In the genomic region with DNA sequence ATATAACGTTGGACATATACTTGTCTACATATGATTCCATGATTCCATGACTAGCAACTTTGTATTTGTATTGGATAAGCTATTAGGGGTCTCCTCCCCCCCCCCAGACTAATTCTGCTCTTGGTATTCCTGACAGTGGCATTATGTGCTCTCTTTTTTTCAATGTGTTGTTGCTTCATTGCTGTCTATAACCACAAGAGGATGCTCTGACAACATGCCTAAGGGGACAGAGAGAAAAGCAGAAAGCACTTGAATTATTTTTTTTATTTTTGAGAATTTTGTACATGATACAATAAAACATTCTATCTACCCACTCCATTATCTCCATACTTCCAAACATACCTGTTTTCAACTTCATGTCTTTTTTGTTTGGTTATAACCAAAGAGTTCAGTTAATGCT, we compare ENCODE assay signal across 27 mouse cellular contexts. TPM values are rescaled to one million over a fixed set of nuclear protein-coding genes. Genes with fewer than 3 reads are reported as not detected.
DNase-seq lines count a peak whose midpoint lies in the region; ATAC-seq and TF ChIP-seq lines count a peak whose summit lies in the region.
"Had no signal": no experiment of that assay in that cellular context is flagged by ENCODE, and none has a peak within 500 bp of the region (broad histone marks: within the 10 kb centered on the region; RNA-seq: fewer than 3 reads in every experiment).

No protein-coding gene starts in this region.

- no peak for ATAC-seq in intestine, postnatal 0 days
- ATAC-seq in intestine, embryonic 16.5 days = no peak
- ATAC-seq: forebrain, embryonic 13.5 days; forebrain, embryonic 16.5 days; Patski had no signal

- peak; percentile 34 for TF ChIP-seq RAD21 in CH12.LX (IDR thresholded peaks at IDR 0.05; ENCODE audit: low read depth, low read length)

- no peaks in the 10 kb centered on the region for H3K27me3 ChIP-seq in intestine, postnatal 0 days (replicated peaks; ENCODE audit: control insufficient read depth, insufficient read depth, low read length)
- no peaks in the 10 kb centered on the region for H3K27me3 ChIP-seq in intestine, embryonic 16.5 days (replicated peaks; ENCODE audit: control insufficient read depth, insufficient read depth, low read length)
- no peaks in the 10 kb centered on the region for H3K27me3 ChIP-seq in CH12.LX (replicated peaks)
- H3K27me3 ChIP-seq: embryonic facial prominence, embryonic 13.5 days; forebrain, embryonic 13.5 days; heart, embryonic 15.5 days; Patski had no signal

- no peaks in the 10 kb centered on the region for H3K79me2 ChIP-seq in CH12.LX (replicated peaks; ENCODE audit: control insufficient read depth, extremely low read depth, insufficient read depth, poor library complexity, severe bottlenecking)

- 33% methylated on average over 1 of the region's 1 CpGs for WGBS in intestine, postnatal 0 days
- WGBS in intestine, embryonic 16.5 days = 32% methylated on average over 1 of the region's 1 CpGs

- peak; percentile 28; the same call in 1 of the 2 replicates for TF ChIP-seq CTCF in intestine, postnatal 0 days (IDR thresholded peaks at IDR 0.05; ENCODE audit: low read depth)
- TF ChIP-seq CTCF in left cerebral cortex, adult 2 months (IDR thresholded peaks at IDR 0.05) = peak; percentile 36
- peak in 1 of 2 experiments; percentile 36; a peak in 2 of 4 replicates for TF ChIP-seq CTCF in CH12.LX (conservative IDR thresholded peaks at IDR 0.05 in 1 of 2, IDR thresholded peaks at IDR 0.05 in 1 of 2; ENCODE audit: low read depth in 2 of 2, low read length in 2 of 2)

- no peaks in the 10 kb centered on the region for H3K4me1 ChIP-seq in intestine, postnatal 0 days (replicated peaks; ENCODE audit: control insufficient read depth, insufficient read depth, low read length)
- H3K4me1 ChIP-seq in intestine, embryonic 16.5 days (ENCODE audit: control insufficient read depth, insufficient read depth, low read length) = no peaks in the 10 kb centered on the region
- peaks cover 3 to 36% of the 10 kb centered on the region in 2 experiments for H3K4me1 ChIP-seq in CH12.LX (ENCODE audit: control insufficient read depth in 1 of 2, insufficient read depth in 2 of 2)
- H3K4me1 ChIP-seq: embryonic facial prominence, embryonic 10.5 days; embryonic facial prominence, embryonic 13.5 days; heart, embryonic 15.5 days had no signal

- no peak overlapping the region for H3K27ac ChIP-seq in intestine, postnatal 0 days (ENCODE audit: low read depth, low read length)
- H3K27ac ChIP-seq in intestine, embryonic 16.5 days (ENCODE audit: low read length) = no peak overlapping the region
- H3K27ac ChIP-seq in left cerebral cortex, adult 2 months = no peak overlapping the region
- H3K27ac ChIP-seq in CH12.LX (ENCODE audit: insufficient read depth, low read depth) = no peak overlapping the region
- H3K27ac ChIP-seq: embryonic facial prominence, embryonic 10.5 days; embryonic facial prominence, embryonic 13.5 days; forebrain, embryonic 13.5 days; gastrocnemius, adult 2 months; heart, embryonic 15.5 days; hindbrain, embryonic 14.5 days had no signal

- dilution Hi-C loops in CH12.LX (cut with MboI; ENCODE audit: extremely low pct_ligation_motif_present, extremely low pct_unique_long_range_greater_than_20kb, low sequenced_read_pairs) = no loop called here

- H3K4me2 ChIP-seq in intestine, postnatal 0 days (replicated peaks; ENCODE audit: low read depth) = no peak overlapping the region
- no peak overlapping the region for H3K4me2 ChIP-seq in intestine, embryonic 16.5 days (ENCODE audit: low read depth, low read length)
- no peak overlapping the region for H3K4me2 ChIP-seq in CH12.LX (ENCODE audit: insufficient read depth, low read depth, poor library complexity, severe bottlenecking)
- H3K4me2 ChIP-seq: embryonic facial prominence, embryonic 13.5 days; forebrain, embryonic 13.5 days; heart, embryonic 11.5 days; heart, embryonic 15.5 days; hindbrain, embryonic 14.5 days had no signal

- H3K9me3 ChIP-seq in intestine, postnatal 0 days (ENCODE audit: control insufficient read depth) = no peaks in the 10 kb centered on the region
- no peaks in the 10 kb centered on the region for H3K9me3 ChIP-seq in intestine, embryonic 16.5 days (ENCODE audit: control insufficient read depth, low read length)
- no peaks in the 10 kb centered on the region for H3K9me3 ChIP-seq in CH12.LX (replicated peaks; ENCODE audit: low read length)
- H3K9me3 ChIP-seq: embryonic facial prominence, embryonic 10.5 days; embryonic facial prominence, embryonic 13.5 days; forebrain, embryonic 13.5 days; G1E; heart, embryonic 15.5 days had no signal

- intact Hi-C loops in left cerebral cortex, adult 2 months (cut with DNase I) = loop anchor here (5.0 kb wide), 4 partner anchors 72 to 1782 kb away; a partner anchor contains a TSS

- no peak overlapping the region for H3K4me3 ChIP-seq in intestine, postnatal 0 days (ENCODE audit: low read depth, low read length)
- H3K4me3 ChIP-seq in intestine, embryonic 16.5 days (ENCODE audit: low read length) = no peak overlapping the region
- no peak overlapping the region for H3K4me3 ChIP-seq in left cerebral cortex, adult 2 months
- H3K4me3 ChIP-seq in CH12.LX (replicated peaks in 1 of 3; ENCODE audit: low read depth in 2 of 3, low read length in 2 of 3, poor library complexity in 1 of 3) = no peak overlapping the region
- H3K4me3 ChIP-seq: embryonic facial prominence, embryonic 10.5 days; embryonic facial prominence, embryonic 13.5 days; erythroblast, embryonic 14.5 days; forebrain, embryonic 13.5 days; gastrocnemius, adult 2 months; heart, embryonic 15.5 days had no signal

- no peak for TF ChIP-seq POLR2A in CH12.LX (IDR thresholded peaks at IDR 0.05; ENCODE audit: low read depth, low read length)

- no peak overlapping the region for H3K9ac ChIP-seq in intestine, postnatal 0 days (ENCODE audit: low read depth, low read length)
- H3K9ac ChIP-seq in intestine, embryonic 16.5 days (ENCODE audit: low read depth, low read length) = no peak overlapping the region
- no peak overlapping the region for H3K9ac ChIP-seq in CH12.LX (ENCODE audit: insufficient read depth, low read depth)
- H3K9ac ChIP-seq: embryonic facial prominence, embryonic 13.5 days; forebrain, embryonic 13.5 days; heart, embryonic 15.5 days; hindbrain, embryonic 14.5 days had no signal

- DNase-seq in left cerebral cortex, adult 2 months (ENCODE audit: extremely low spot score in 1 of 2, low spot score in 2 of 2) = no peak
- DNase-seq in left cerebral cortex, adult 18-20 months (ENCODE audit: low spot score in 2 of 2) = no peak
- DNase-seq in 416B (ENCODE audit: low read depth) (peak; percentile 56), CH12.LX (ENCODE audit: extremely low read depth) (no peak)
- no peak for DNase-seq in embryo, embryonic 9.5 days (ENCODE audit: extremely low spot score)
- DNase-seq in testis, postnatal 10 days (ENCODE audit: low spot score) = no peak
- DNase-seq: adrenal gland, postnatal 10 days; adrenal gland, postnatal 36 days; cerebellum, adult 18-20 months; cerebellum, adult 9-10 months; cerebellum, postnatal 14 days; gastrocnemius, adult 2 months; gastrocnemius, postnatal 14 days; heart, postnatal 10 days; heart, postnatal 36 days had no signal

- no peak for TF ChIP-seq EP300 in CH12.LX (IDR thresholded peaks at IDR 0.05; ENCODE audit: low read length)

- in situ Hi-C loops in CH12.LX (cut with MboI; ENCODE audit: low pct_ligation_motif_present, low pct_unique_long_range_greater_than_20kb, low sequenced_read_pairs) = loop anchor here (25.0 kb wide), 1 partner anchor 507 kb away; no protein-coding TSS in a partner anchor

- H3K36me3 ChIP-seq in intestine, postnatal 0 days (ENCODE audit: control insufficient read depth, insufficient read depth) = no peaks in the 10 kb centered on the region
- H3K36me3 ChIP-seq in intestine, embryonic 16.5 days (ENCODE audit: control insufficient read depth, insufficient read depth, low read length) = no peaks in the 10 kb centered on the region
- no peaks in the 10 kb centered on the region for H3K36me3 ChIP-seq in CH12.LX (replicated peaks in 1 of 2; ENCODE audit: control insufficient read depth in 1 of 2, insufficient read depth in 1 of 2, low read length in 1 of 2)
- H3K36me3 ChIP-seq: embryonic facial prominence, embryonic 10.5 days; embryonic facial prominence, embryonic 13.5 days; G1E; heart, embryonic 15.5 days had no signal

TF ChIP-seq in CH12.LX, 34 proteins besides CTCF, POLR2A, EP300 and RAD21:
- TF ChIP-seq SIN3A (IDR thresholded peaks at IDR 0.05; ENCODE audit: low read length) (no peak), SMC3 (IDR thresholded peaks at IDR 0.05; ENCODE audit: low read depth, low read length) (peak; percentile 31)
TF ChIP-seq in CH12.LX: peak in this region for 1.

RNA-seq across cellular contexts. Expression of a gene that starts 18.7 kb away (rescaled TPM):
- 0.38 and 0.53 TPM in 2 replicates for polyA plus RNA-seq in intestine, postnatal 0 days (2015; fragmentation: Nextera tagmentation; extraction: Ambion mirVana)
- polyA plus RNA-seq in intestine, embryonic 16.5 days (2015; fragmentation: Nextera tagmentation; extraction: Ambion mirVana) = 0.71 and 0.77 TPM in 2 replicates
- 10 to 100 TPM; 48.5 to 48.8 TPM for total RNA-seq in left cerebral cortex, adult 2 months (2021)
- total RNA-seq in left cerebral cortex, adult 18-20 months (2021) = 10 to 100 TPM; 43.1 to 45.3 TPM
- total RNA-seq in CH12.LX (2012; rRNA removed) (0.08 and 0.13 TPM in 2 replicates), CH12.LX (2014; rRNA removed) (0.32 and 0.39 TPM in 2 replicates)
- polyA plus RNA-seq in CH12.LX (2012; ENCODE audit: insufficient read length, low read depth) = 0.31 and 0.50 TPM in 2 replicates
- polyA plus RNA-seq: erythroblast, embryonic 14.5 days; G1E had no signal

Comparison
In these comparisons a context has a peak if more than half of its experiments do, and no peak if none do; other contexts are left out.
1. RNA of a gene that starts 18.7 kb away (total RNA-seq): 48.5 to 48.8 TPM in left cerebral cortex, adult 2 months and 43.1 to 45.3 TPM in left cerebral cortex, adult 18-20 months; 0.08 to 0.39 TPM in CH12.LX; every median in the first group is over 10 times any median in the second.